ENCODE assay signal across 17 mouse cellular contexts in the genomic region with DNA sequence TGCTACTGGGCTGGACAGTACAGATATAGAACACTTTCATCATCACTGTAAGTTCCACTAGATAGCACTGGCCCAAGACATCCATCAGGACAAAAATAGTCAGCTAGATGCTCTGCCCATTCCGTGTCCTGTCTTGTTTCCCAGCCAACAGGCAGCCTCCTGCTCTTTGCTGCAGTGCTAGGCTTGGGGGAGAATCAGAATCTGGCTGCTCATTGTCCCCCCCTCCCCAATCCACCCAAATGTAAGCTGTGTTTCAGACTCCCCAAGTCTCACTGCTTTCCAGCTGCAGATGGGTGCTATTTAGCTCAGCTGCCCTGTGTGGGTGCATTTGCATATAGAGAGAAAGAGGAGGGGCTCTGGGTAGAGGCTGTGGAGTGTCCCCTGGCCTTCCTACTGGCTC. TPM values are rescaled to one million over a fixed set of nuclear protein-coding genes. Genes with fewer than 3 reads are reported as not detected.
DNase-seq lines count a peak whose midpoint lies in the region; ATAC-seq and TF ChIP-seq lines count a peak whose summit lies in the region.
"Had no signal": no experiment of that assay in that cellular context is flagged by ENCODE, and none has a peak within 500 bp of the region (broad histone marks: within the 10 kb centered on the region; RNA-seq: fewer than 3 reads in every experiment).

No protein-coding gene starts in this region.

- no peaks in the 10 kb centered on the region for H3K36me3 ChIP-seq in CH12.LX (replicated peaks in 1 of 2; ENCODE audit: control insufficient read depth in 1 of 2, insufficient read depth in 1 of 2, low read length in 1 of 2)
- peaks cover 30% of the 10 kb centered on the region for H3K36me3 ChIP-seq in embryonic facial prominence, embryonic 12.5 days
- H3K36me3 ChIP-seq: intestine, embryonic 15.5 days had no signal

- H3K79me2 ChIP-seq in CH12.LX (replicated peaks; ENCODE audit: control insufficient read depth, extremely low read depth, insufficient read depth, poor library complexity, severe bottlenecking), result no peaks in the 10 kb centered on the region

- no peak for TF ChIP-seq RAD21 in CH12.LX (IDR thresholded peaks at IDR 0.05; ENCODE audit: low read depth, low read length)

- dilution Hi-C loops in CH12.LX (cut with MboI; ENCODE audit: extremely low pct_ligation_motif_present, extremely low pct_unique_long_range_greater_than_20kb, low sequenced_read_pairs), result no loop called here

- no peak overlapping the region for H3K4me3 ChIP-seq in CH12.LX (replicated peaks in 1 of 3; ENCODE audit: low read depth in 2 of 3, low read length in 2 of 3, poor library complexity in 1 of 3)
- H3K4me3 ChIP-seq in embryonic facial prominence, embryonic 12.5 days, result no peak overlapping the region
- H3K4me3 ChIP-seq: erythroblast, embryonic 14.5 days; intestine, embryonic 15.5 days had no signal

- H3K4me1 ChIP-seq in CH12.LX (ENCODE audit: control insufficient read depth in 1 of 2, insufficient read depth in 2 of 2), result peaks cover 16 to 42% of the 10 kb centered on the region in 2 experiments
- H3K4me1 ChIP-seq in embryonic facial prominence, embryonic 12.5 days, result peaks cover 23% of the 10 kb centered on the region

- no peak for TF ChIP-seq CTCF in CH12.LX (conservative IDR thresholded peaks at IDR 0.05 in 1 of 2, IDR thresholded peaks at IDR 0.05 in 1 of 2; ENCODE audit: low read depth in 2 of 2, low read length in 2 of 2)

- intact Hi-C loops in heart, postnatal 25 days (cut with DNase I), result loop anchor here (2.0 to 5.0 kb wide), 2 partner anchors 753 to 870 kb away; no protein-coding TSS in a partner anchor

- no peak for TF ChIP-seq EP300 in CH12.LX (IDR thresholded peaks at IDR 0.05; ENCODE audit: low read length)

- no peak overlapping the region for H3K9ac ChIP-seq in CH12.LX (ENCODE audit: insufficient read depth, low read depth)
- peak overlapping the region; percentile 4; the same call in 1 of the 2 replicates for H3K9ac ChIP-seq in embryonic facial prominence, embryonic 12.5 days
- H3K9ac ChIP-seq: intestine, embryonic 15.5 days had no signal

- DNase-seq in heart, adult 11 months, result peak; percentile 89
- no peak for DNase-seq in heart, postnatal 25 days (ENCODE audit: low spot score)
- DNase-seq in kidney, postnatal 10 days, result peak; percentile 28
- no peak for DNase-seq in kidney, adult 11 months
- DNase-seq in CH12.LX (ENCODE audit: extremely low read depth), result no peak
- DNase-seq in frontal cortex, adult 2 months (ENCODE audit: extremely low spot score in 1 of 2, low spot score in 1 of 2), result no peak
- DNase-seq: adrenal gland, adult 8-10 months; cerebellum, adult 9-10 months; embryo, embryonic 11 days; heart, postnatal 4 days; kidney, postnatal 4 days; lung, adult 2 months; lung, postnatal 4 days; midbrain, embryonic 14.5 days had no signal

- WGBS in embryonic facial prominence, embryonic 12.5 days, result 25% methylated on average over 1 of the region's 1 CpGs

- in situ Hi-C loops in CH12.LX (cut with MboI; ENCODE audit: low pct_ligation_motif_present, low pct_unique_long_range_greater_than_20kb, low sequenced_read_pairs), result loop anchor here (10.0 to 25.0 kb wide), 2 partner anchors 280 to 407 kb away; a partner anchor contains a TSS

- no peak for ATAC-seq in embryonic facial prominence, embryonic 12.5 days (ENCODE audit: insufficient number of reproducible peaks, insufficient read depth, low FRiP score, low TSS enrichment)
- ATAC-seq: intestine, embryonic 15.5 days had no signal

- no peak for TF ChIP-seq POLR2A in CH12.LX (IDR thresholded peaks at IDR 0.05; ENCODE audit: low read depth, low read length)

- no peaks in the 10 kb centered on the region for H3K9me3 ChIP-seq in CH12.LX (replicated peaks; ENCODE audit: low read length)
- no peaks in the 10 kb centered on the region for H3K9me3 ChIP-seq in embryonic facial prominence, embryonic 12.5 days
- H3K9me3 ChIP-seq: intestine, embryonic 15.5 days had no signal

- no peak overlapping the region for H3K4me2 ChIP-seq in CH12.LX (ENCODE audit: insufficient read depth, low read depth, poor library complexity, severe bottlenecking)
- no peak overlapping the region for H3K4me2 ChIP-seq in embryonic facial prominence, embryonic 12.5 days (replicated peaks)
- H3K4me2 ChIP-seq: intestine, embryonic 15.5 days had no signal

- H3K27ac ChIP-seq in CH12.LX (ENCODE audit: insufficient read depth, low read depth), result no peak overlapping the region
- no peak overlapping the region for H3K27ac ChIP-seq in embryonic facial prominence, embryonic 12.5 days
- H3K27ac ChIP-seq: intestine, embryonic 15.5 days had no signal

- peaks cover 29% of the 10 kb centered on the region for H3K27me3 ChIP-seq in CH12.LX (replicated peaks)
- no peaks in the 10 kb centered on the region for H3K27me3 ChIP-seq in embryonic facial prominence, embryonic 12.5 days
- H3K27me3 ChIP-seq: intestine, embryonic 15.5 days had no signal

TF ChIP-seq in CH12.LX, 34 proteins besides CTCF, POLR2A, EP300 and RAD21:
- TF ChIP-seq JUN (IDR thresholded peaks at IDR 0.05; ENCODE audit: insufficient read depth, low read depth, low read length), result no peak
- peak; percentile 15; the same call in 1 of the 2 replicates for TF ChIP-seq BHLHE40 (IDR thresholded peaks at IDR 0.05; ENCODE audit: low read depth, low read length)
- TF ChIP-seq RCOR1 (conservative IDR thresholded peaks at IDR 0.05; ENCODE audit: low read depth, low read length), result no peak
- TF ChIP-seq IRF4 (IDR thresholded peaks at IDR 0.05; ENCODE audit: low read depth, low read length), result 0 out of 2 replicates have a peak, but pooled peaks have one; percentile 12
- 0 out of 2 replicates have a peak, but pooled peaks have one; percentile 35 for TF ChIP-seq MEF2A (IDR thresholded peaks at IDR 0.05; ENCODE audit: borderline replicate concordance, low read depth, low read length)
TF ChIP-seq in CH12.LX: peak in this region for 3.

RNA-seq across cellular contexts. Expression of a gene that starts 7.3 kb away (rescaled TPM):
- total RNA-seq in heart, postnatal 25 days (2021), result 100 to 1,000 TPM; 112 to 149 TPM
- total RNA-seq in CH12.LX (2012; rRNA removed), result 0.04 and 0.08 TPM in 2 replicates
- total RNA-seq in CH12.LX (2014; rRNA removed), result not detected in 2 replicates
- 0.09 and 0.14 TPM in 2 replicates for polyA plus RNA-seq in CH12.LX (2012; ENCODE audit: insufficient read length, low read depth)
- polyA plus RNA-seq in embryonic facial prominence, embryonic 12.5 days (2016; fragmentation: Nextera tagmentation; extraction: Ambion mirVana), result 142 and 150 TPM in 2 replicates
- polyA plus RNA-seq in frontal cortex, adult 2 months (2012; rRNA removed), result 71.4 and 75.5 TPM in 2 replicates
- polyA plus RNA-seq: erythroblast, embryonic 14.5 days had no signal

RNA-seq across cellular contexts. Expression of a gene that starts 43.0 kb away (rescaled TPM):
- total RNA-seq in heart, postnatal 25 days (2021), result not detected
- 386 and 662 TPM in 2 replicates for total RNA-seq in CH12.LX (2012; rRNA removed)
- 264 and 294 TPM in 2 replicates for total RNA-seq in CH12.LX (2014; rRNA removed)
- 350 and 355 TPM in 2 replicates for polyA plus RNA-seq in CH12.LX (2012; ENCODE audit: insufficient read length, low read depth)
- polyA plus RNA-seq in embryonic facial prominence, embryonic 12.5 days (2016; fragmentation: Nextera tagmentation; extraction: Ambion mirVana), result 429 and 434 TPM in 2 replicates
- polyA plus RNA-seq in frontal cortex, adult 2 months (2012; rRNA removed), result 122 and 133 TPM in 2 replicates

Comparison
In these comparisons a context has a peak if more than half of its experiments do, and no peak if none do; other contexts are left out.
1. DNase-seq: peak in heart, adult 11 months (single experiment) and kidney, postnatal 10 days (single experiment); none in heart, postnatal 25 days (single experiment), kidney, adult 11 months (single experiment), CH12.LX (single experiment) and frontal cortex, adult 2 months (0 of 2).
2. RNA of a gene that starts 7.3 kb away (polyA plus RNA-seq): 142 to 150 TPM in embryonic facial prominence, embryonic 12.5 days and 71.4 to 75.5 TPM in frontal cortex, adult 2 months; 0.09 to 0.14 TPM in CH12.LX; every median in the first group is over 10 times any median in the second.